Mouse (Mus musculus): ENCODE data around the gene C1qtnf6.

C1qtnf6 gene

GRCm38 (mm10) chr15:78544561-78545001, 13.4 kb upstream of the C1qtnf6 start, which contains the start of gene Sstr3:
Gene Sstr3, minus strand, starts transcription at chr15:78544685.
- no peak for DNase-seq (ENCODE audit: low spot score)

GRCm38 (mm10) chr15:78544041-78544440, 12.8 kb upstream of the C1qtnf6 start:
- no peak for DNase-seq (ENCODE audit: low spot score)

GRCm38 (mm10) chr15:78542767-78543303, 11.6 kb upstream of the C1qtnf6 start:
- DNase-seq (ENCODE audit: low spot score) = peak; percentile 39

- no peak for DNase-seq (ENCODE audit: low spot score)
These were observed 11.0 kb upstream of the C1qtnf6 start for GRCm38 (mm10) chr15:78542098-78542766.

- peak; percentile 43 for DNase-seq (ENCODE audit: low spot score)
These were observed 10.4 kb upstream of the C1qtnf6 start for GRCm38 (mm10) chr15:78541606-78542005.

GRCm38 (mm10) chr15:78541036-78541435, 9.8 kb upstream of the C1qtnf6 start:
- no peak for DNase-seq (ENCODE audit: low spot score)

- DNase-seq (ENCODE audit: low spot score) = no peak
These were observed 4.7 kb upstream of the C1qtnf6 start for GRCm38 (mm10) chr15:78535723-78536421.

GRCm38 (mm10) chr15:78533346-78533835, 2.2 kb upstream of the C1qtnf6 start:
- DNase-seq (ENCODE audit: low spot score) = no peak

GRCm38 (mm10) chr15:78532566-78533345, 1.5 kb upstream of the C1qtnf6 start:
- DNase-seq (ENCODE audit: low spot score) = no peak

GRCm38 (mm10) chr15:78531901-78532469, 769 bp upstream of the C1qtnf6 start:
- DNase-seq (ENCODE audit: low spot score) = peak; percentile 99

GRCm38 (mm10) chr15:78531451-78531720, 170 bp upstream of the C1qtnf6 start:
- DNase-seq (ENCODE audit: low spot score) = no peak

GRCm38 (mm10) chr15:78530141-78530540, 1.1 kb downstream of the C1qtnf6 start:
- DNase-seq (ENCODE audit: low spot score) = no peak

GRCm38 (mm10) chr15:78529428-78529990, 1.7 kb downstream of the C1qtnf6 start:
- peak; percentile 85 for DNase-seq (ENCODE audit: low spot score)

GRCm38 (mm10) chr15:78528726-78529411, 2.3 kb downstream of the C1qtnf6 start:
- peak; percentile 58 for DNase-seq (ENCODE audit: low spot score)

- peak; percentile 57 for DNase-seq (ENCODE audit: low spot score)
These were observed 3.2 kb downstream of the C1qtnf6 start for GRCm38 (mm10) chr15:78527973-78528372.

- DNase-seq (ENCODE audit: low spot score) = no peak
These were observed 7.1 kb downstream of the C1qtnf6 start for GRCm38 (mm10) chr15:78524163-78524562.

- DNase-seq (ENCODE audit: low spot score) = no peak
These were observed 9.3 kb downstream of the C1qtnf6 start for GRCm38 (mm10) chr15:78521892-78522291.

GRCm38 (mm10) chr15:78521331-78521730, 9.9 kb downstream of the C1qtnf6 start:
- DNase-seq (ENCODE audit: low spot score) = no peak

- no peak for DNase-seq (ENCODE audit: low spot score)
These were observed 11.0 kb downstream of the C1qtnf6 start for GRCm38 (mm10) chr15:78520112-78520715.

- no peak for DNase-seq (ENCODE audit: low spot score)
These were observed 13.0 kb downstream of the C1qtnf6 start for GRCm38 (mm10) chr15:78518221-78518620.

GRCm38 (mm10) chr15:78515759-78516158, 15.5 kb downstream of the C1qtnf6 start:
- no peak for DNase-seq (ENCODE audit: low spot score)
